Mouse (Mus musculus) MN1 (cell line): ENCODE measurements at regions not wholly inside any gene's neighbourhood (a gene's known extent, or its start where the extent isn't known, plus 50 kb on each side); places are given as distances from the start of the nearest gene placed in this dataset.
A peak's percentile ranks its signal among the peaks of the same experiment; 100 is the strongest.

Source experiments
- DNase-seq: peaks from one replicate; pipeline ENCODE4 v3.0.0-alpha.2; 2016; ENCODE audit warnings: low spot score

DNA sequence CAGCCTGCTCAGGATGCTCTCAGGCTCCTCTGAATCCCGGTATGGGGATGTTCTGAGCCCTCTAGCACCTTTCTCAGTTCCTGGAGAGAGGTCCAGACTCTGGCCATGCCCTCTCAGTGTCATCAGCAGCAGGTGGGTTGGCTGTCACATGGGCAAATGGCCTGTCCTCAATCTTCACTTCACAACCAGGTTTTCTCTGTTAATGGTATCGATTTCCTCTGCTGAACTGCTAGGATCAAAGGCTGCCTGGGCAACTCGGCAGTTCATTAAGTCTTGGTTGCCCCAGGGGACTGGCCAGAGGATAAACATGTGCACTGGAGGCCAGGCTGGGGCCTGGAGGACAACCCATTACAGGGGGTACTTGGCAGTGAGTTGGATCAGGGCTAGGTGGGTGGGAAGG lies 156.2 kb downstream of the Trim29 start:
- DNase-seq: no peak

- no peak for DNase-seq
These were observed 158.6 kb downstream of the Trim29 start for GRCm38 (mm10) chr9:43469215-43469614.

DNA sequence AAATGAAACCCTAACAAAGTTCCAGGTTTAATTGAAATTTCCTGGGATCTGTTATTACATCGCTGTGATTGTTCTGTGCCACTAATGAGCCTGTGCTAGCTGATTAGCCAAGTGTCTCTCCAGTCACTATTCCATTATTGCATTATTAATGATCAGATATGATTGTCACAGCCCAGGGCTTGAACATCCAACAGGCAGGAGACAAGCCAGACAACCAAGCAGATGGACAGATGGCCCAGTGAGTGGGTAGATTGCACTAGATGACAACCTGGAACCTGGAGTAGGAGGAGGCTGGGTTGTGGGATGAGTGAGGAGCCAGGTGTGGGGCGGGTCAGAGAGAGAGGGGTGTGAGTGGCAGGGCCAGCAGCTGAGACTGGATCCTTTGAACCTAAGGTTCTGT lies 161.6 kb downstream of the Trim29 start:
- DNase-seq: no peak

GRCm38 (mm10) chr9:43473164-43473563 lies 162.5 kb downstream of the Trim29 start:
- no peak for DNase-seq

GRCm38 (mm10) chr9:43473601-43474302 lies 163.1 kb downstream of the Trim29 start:
- DNase-seq: peak; percentile 9

GRCm38 (mm10) chr9:43474303-43474643 lies 163.6 kb downstream of the Trim29 start:
- DNase-seq: no peak

- DNase-seq: no peak
These were observed 170.4 kb downstream of the Trim29 start for GRCm38 (mm10) chr9:43480826-43481591.

DNA sequence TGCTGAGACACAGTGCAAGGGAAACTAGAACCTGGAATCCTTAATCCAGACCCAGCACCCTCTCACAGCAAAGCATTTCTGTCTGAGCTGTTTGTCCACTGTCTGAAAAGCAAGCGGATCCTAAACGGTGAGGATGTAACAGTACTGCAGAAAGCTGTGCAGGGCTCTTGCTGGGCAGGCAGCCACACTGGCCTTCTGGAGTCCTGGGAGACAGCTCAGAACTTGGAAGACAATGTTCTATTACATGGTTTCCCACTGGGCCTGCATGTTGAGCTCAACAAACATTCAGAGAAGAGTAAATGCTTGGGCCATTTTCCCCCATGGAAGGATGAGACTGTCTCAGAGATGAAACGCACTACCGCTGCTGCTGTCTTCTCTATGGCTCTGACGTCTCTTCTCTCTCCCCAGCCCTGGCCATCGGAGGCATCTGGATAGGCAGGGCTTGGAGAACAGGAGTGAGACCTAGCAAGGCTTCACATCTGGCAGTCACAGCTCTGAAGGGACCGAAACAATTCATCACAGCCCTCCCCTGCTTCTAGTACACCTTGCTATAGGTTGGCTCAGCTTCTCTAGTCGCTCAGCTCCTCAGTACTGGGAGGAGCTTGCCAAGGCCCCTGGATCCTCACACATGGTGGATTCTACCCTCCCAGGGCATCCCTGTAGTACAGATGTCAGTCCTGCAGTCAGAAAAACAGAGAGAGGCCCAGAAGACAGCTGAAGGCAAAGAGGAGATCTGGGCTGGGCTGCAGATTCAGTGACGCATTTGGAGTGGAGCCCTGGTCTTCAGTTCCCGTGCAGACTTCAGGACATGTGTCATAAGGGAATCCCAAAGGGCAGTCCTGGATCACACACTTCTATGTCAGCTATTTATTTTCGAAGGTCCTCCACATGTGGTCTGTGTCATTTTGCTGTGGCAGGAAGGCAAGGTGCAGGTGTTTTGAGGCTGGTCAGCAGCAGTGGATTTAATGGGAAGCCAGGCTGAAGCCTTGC lies 171.7 kb downstream of the Trim29 start:
- no peak for DNase-seq

GRCm38 (mm10) chr9:43483195-43483594 lies 172.5 kb downstream of the Trim29 start:
- DNase-seq: no peak

DNA sequence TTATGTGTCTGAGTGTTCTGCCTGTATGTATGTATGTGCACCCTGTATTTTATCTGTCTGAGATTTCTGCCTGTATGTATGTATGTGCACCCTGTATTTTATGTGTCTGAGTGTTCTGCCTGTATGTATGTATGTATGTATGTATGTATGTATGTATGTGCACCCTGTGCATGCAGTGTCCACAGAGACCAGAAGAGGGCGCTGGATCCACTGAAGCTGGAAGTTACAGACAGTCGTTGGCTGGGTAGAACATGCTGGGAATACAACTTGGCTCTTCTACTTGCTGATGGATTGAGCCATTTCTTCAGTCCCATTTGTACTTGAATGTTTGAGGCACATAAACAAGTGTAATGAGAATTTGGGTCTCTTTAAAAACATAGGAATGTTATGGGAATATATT lies 173.3 kb downstream of the Trim29 start:
- DNase-seq: no peak

DNA sequence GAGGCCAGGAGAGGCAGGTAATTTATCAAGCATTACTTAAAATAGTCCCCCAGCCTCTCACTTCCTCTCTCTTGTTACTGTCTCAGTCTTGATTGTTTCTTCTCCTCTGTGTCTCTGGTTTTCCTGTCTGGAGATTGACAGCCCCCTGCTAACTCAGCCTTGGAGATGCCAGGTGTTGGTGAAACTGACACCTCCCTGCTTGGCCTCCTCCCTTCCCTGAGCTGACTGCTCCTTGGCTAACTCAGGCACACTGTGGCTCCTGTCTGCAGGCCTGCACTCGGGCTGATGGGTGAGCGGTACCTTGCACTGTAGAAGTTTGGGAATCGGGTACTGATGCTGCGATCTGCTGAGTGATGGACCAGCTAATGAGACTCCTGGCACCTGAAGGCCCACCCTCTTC lies 176.1 kb downstream of the Trim29 start:
- no peak for DNase-seq

DNA sequence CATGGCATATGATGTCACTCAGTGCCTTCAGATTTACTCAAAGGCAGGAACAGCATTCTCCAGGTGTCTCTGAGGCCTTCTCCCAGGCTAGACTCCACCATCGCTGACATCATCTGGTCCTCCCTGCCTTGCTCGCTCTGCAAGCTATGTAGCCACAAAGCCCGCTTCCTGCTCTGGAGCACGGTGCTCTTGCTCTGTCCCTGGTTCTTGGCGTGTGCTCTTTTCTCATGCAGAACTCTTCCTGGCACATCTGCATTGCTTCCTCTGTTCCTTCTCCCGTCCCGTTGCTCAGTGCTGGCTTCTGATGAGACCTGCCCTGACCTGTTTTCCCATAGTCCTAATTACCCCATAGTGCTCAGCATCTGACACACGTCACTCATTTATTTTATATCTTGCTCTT lies 178.6 kb downstream of the Trim29 start:
- no peak for DNase-seq

GRCm38 (mm10) chr9:43491024-43491751 lies 180.5 kb downstream of the Trim29 start:
- no peak for DNase-seq

GRCm38 (mm10) chr9:43492236-43493000 lies 181.8 kb downstream of the Trim29 start:
- no peak for DNase-seq

DNA sequence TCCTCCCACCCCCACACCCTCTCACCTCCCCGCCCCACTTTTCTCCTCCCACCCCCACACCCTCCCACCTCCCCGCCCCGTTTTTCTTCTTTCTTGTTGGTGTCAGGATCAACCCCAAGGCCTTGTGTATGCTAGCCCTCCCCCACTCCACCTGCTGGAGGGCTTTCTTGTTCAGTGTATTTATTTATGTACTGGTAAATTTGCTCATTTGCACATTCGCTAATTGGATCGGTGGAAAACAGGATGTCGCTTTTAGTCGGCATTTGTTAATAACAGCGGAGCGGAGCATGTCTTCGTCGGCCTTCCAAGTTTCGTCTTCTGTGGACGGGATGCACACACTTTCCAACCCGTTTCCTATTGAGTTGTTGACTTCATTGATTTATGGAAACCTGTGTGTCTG lies 187.9 kb downstream of the Trim29 start:
- DNase-seq: no peak

DNA sequence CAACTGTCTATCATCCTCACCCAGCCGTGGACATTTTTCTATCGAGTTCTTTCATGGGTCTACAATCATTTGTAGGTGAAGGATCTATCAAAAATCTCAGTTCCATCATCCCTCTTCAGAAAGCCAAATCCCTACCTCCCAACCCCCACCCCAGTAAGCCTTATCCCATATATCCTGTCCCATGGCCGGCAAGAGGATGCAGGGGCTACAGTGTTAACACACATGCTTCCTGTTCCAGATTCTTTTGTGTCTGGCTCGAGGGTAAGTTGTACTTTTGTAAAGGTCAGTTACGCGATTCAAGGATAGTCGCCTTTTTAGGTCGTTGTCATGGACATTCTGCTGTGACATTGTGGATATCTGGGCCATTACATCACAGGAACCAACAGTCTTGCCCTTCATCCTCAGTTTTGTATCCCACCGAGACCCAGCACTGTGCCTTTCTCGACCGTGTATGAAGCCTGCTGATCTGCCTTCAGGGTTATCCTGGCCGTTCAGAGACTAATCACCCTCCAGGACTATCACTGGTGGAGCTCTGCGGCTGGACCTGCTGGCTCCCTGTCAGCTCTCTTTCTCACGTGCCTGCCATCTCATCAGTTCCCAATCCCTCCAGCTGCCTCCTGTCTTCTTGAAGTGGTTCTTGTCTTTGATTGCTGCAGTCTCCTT lies 193.8 kb downstream of the Trim29 start:
- DNase-seq: no peak

GRCm38 (mm10) chr9:43505856-43506255 lies 195.2 kb downstream of the Trim29 start:
- DNase-seq: no peak

- DNase-seq: no peak
These were observed 195.6 kb downstream of the Trim29 start for GRCm38 (mm10) chr9:43506276-43506675.

DNA sequence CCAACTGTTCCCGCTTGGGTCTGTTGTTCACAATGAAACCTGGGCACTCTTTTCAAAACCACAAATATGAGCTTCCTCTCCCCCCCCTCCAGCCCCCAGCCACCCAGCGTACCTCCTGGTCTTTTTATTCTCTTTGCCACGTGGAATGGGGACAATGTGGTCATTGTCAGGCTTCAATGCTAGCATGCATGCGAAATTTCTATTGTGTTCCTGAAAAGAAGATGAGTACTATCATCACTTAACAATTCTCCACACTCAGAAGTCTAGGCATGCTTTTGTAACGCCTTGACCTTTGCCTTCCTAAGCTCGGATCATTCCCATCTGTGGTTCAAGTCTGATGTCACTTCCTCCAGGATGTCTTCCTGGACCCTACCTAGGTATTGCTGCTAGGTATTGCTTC lies 202.2 kb downstream of the Trim29 start:
- no peak for DNase-seq

GRCm38 (mm10) chr9:43514731-43515458 lies 204.2 kb downstream of the Trim29 start:
- no peak for DNase-seq
